Mouse (Mus musculus): ENCODE data around the gene Fam117a. TPM values are rescaled to one million over a fixed set of nuclear protein-coding genes. Genes with fewer than 3 reads are reported as not detected.

The Fam117a gene
- total and polyA plus RNA-seq, 2 experiments from 2014 or later, result 1.9 to 10.7 TPM

- no peak for TF ChIP-seq CTCF (IDR thresholded peaks at IDR 0.05; ENCODE audit: low read depth)
- H3K4me2 ChIP-seq (ENCODE audit: low read depth, low read length), result no peak overlapping the region
- 47% methylated on average over 6 of the region's 6 CpGs for WGBS
- H3K36me3 ChIP-seq (ENCODE audit: insufficient read depth, low read length), result no peaks in the 10 kb centered on the region
- no peaks in the 10 kb centered on the region for H3K27me3 ChIP-seq (ENCODE audit: insufficient read depth, low read length)
- H3K9me3 ChIP-seq (ENCODE audit: low read length), result no peaks in the 10 kb centered on the region
- H3K9ac ChIP-seq (replicated peaks; ENCODE audit: low read length), result no peak overlapping the region
- ATAC-seq (no peak), DNase-seq (ENCODE audit: low spot score) (no peak)
- peaks cover 7% of the 10 kb centered on the region for H3K4me1 ChIP-seq (ENCODE audit: insufficient read depth, low read length)
- 0 out of 2 replicates have a peak overlapping the region, but pooled peaks have one; percentile 20 for H3K27ac ChIP-seq
- H3K4me3 ChIP-seq (ENCODE audit: low read length), result no peak overlapping the region
These were observed 74.7 kb downstream of the Fam117a start for GRCm38 (mm10) chr11:95411453-95412013.

GRCm38 (mm10) chr11:95412615-95413014 is 75.8 kb downstream of the Fam117a start:
- no peak overlapping the region for H3K4me2 ChIP-seq (ENCODE audit: low read depth, low read length)
- no peaks in the 10 kb centered on the region for H3K36me3 ChIP-seq (ENCODE audit: insufficient read depth, low read length)
- H3K27me3 ChIP-seq (ENCODE audit: insufficient read depth, low read length), result no peaks in the 10 kb centered on the region
- H3K4me1 ChIP-seq (ENCODE audit: insufficient read depth, low read length), result peaks cover 7% of the 10 kb centered on the region
- DNase-seq (ENCODE audit: low spot score) (no peak), ATAC-seq (no peak)
- H3K27ac ChIP-seq, result no peak overlapping the region
- no peak overlapping the region for H3K9ac ChIP-seq (replicated peaks; ENCODE audit: low read length)
- no peaks in the 10 kb centered on the region for H3K9me3 ChIP-seq (ENCODE audit: low read length)
- no peak overlapping the region for H3K4me3 ChIP-seq (ENCODE audit: low read length)
- TF ChIP-seq CTCF (IDR thresholded peaks at IDR 0.05; ENCODE audit: low read depth), result no peak
- WGBS, result 90% methylated on average over 3 of the region's 3 CpGs

GRCm38 (mm10) chr11:95413641-95414535 is 77.1 kb downstream of the Fam117a start, which contains the start of gene Spop:
Gene Spop (plus strand): TSS chr11:95414080.
- Histone ChIP-seq H3K4me3 (ENCODE audit: low read length) (peak within 1 kb of the TSS; percentile 61), H3K36me3 (ENCODE audit: insufficient read depth, low read length) (no peaks in the 10 kb centered on the region)
- WGBS, result 2% methylated on average over 51 of the region's 58 CpGs

GRCm38 (mm10) chr11:95414536-95415161 is 77.8 kb downstream of the Fam117a start:
- Histone ChIP-seq H3K4me3 (ENCODE audit: low read length) (peak overlapping the region; percentile 61), H3K4me1 (ENCODE audit: insufficient read depth, low read length) (peaks cover 7% of the 10 kb centered on the region), H3K36me3 (ENCODE audit: insufficient read depth, low read length) (no peaks in the 10 kb centered on the region), H3K27ac (peak overlapping the region; percentile 95), H3K9ac (replicated peaks; ENCODE audit: low read length) (peak overlapping the region; percentile 77), H3K4me2 (ENCODE audit: low read depth, low read length) (peak overlapping the region; percentile 72), H3K9me3 (ENCODE audit: low read length) (no peaks in the 10 kb centered on the region), H3K27me3 (ENCODE audit: insufficient read depth, low read length) (no peaks in the 10 kb centered on the region)
- peak; percentile 77 for TF ChIP-seq CTCF (IDR thresholded peaks at IDR 0.05; ENCODE audit: low read depth)
- ATAC-seq (peak; percentile 91), DNase-seq (ENCODE audit: low spot score) (peak; percentile 99)
- WGBS, result under 1% methylated on average over 28 of the region's 28 CpGs

More at GRCm38 (mm10) chr11:95413641-95414535, 77.1 kb downstream of the Fam117a start, which contains the start of gene Spop:
- Histone ChIP-seq H3K27me3 (ENCODE audit: insufficient read depth, low read length) (no peaks in the 10 kb centered on the region), H3K9me3 (ENCODE audit: low read length) (no peaks in the 10 kb centered on the region), H3K4me2 (ENCODE audit: low read depth, low read length) (peak within 1 kb of the TSS; percentile 72), H3K4me1 (ENCODE audit: insufficient read depth, low read length) (peaks cover 7% of the 10 kb centered on the region), H3K9ac (replicated peaks; ENCODE audit: low read length) (peak within 1 kb of the TSS; percentile 77), H3K27ac (peak within 1 kb of the TSS; percentile 95)
- no peak for TF ChIP-seq CTCF (IDR thresholded peaks at IDR 0.05; ENCODE audit: low read depth)
- DNase-seq (ENCODE audit: low spot score), result peak; percentile 95
- peak; percentile 91 for ATAC-seq

DNA sequence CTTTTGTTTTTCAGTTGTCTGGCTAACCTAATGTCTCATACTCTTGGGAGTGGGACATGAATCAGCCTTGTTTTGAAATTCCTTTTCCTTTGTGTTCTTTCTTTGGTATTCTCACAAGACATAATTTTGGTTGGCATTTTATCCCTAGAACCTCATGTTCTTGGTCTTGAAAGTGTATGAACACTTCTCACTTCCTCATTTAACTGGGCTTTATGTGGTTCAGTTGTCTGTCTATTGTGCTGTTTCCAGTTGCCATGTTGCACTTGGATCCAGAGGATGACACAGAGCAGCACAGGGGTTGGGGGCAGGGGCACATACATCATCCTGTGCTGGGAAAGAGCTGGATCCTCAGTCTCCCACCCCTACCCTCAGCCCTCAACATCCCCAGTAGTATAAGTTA is 79.1 kb downstream of the Fam117a start:
- Histone ChIP-seq H3K4me1 (ENCODE audit: insufficient read depth, low read length) (peaks cover 7% of the 10 kb centered on the region), H3K9ac (replicated peaks; ENCODE audit: low read length) (no peak overlapping the region), H3K9me3 (ENCODE audit: low read length) (no peaks in the 10 kb centered on the region), H3K4me2 (ENCODE audit: low read depth, low read length) (peak overlapping the region; percentile 72), H3K27ac (no peak overlapping the region), H3K27me3 (ENCODE audit: insufficient read depth, low read length) (no peaks in the 10 kb centered on the region), H3K4me3 (ENCODE audit: low read length) (no peak overlapping the region), H3K36me3 (ENCODE audit: insufficient read depth, low read length) (no peaks in the 10 kb centered on the region)
- DNase-seq (ENCODE audit: low spot score) (no peak), ATAC-seq (no peak)
- TF ChIP-seq CTCF (IDR thresholded peaks at IDR 0.05; ENCODE audit: low read depth), result no peak

- Histone ChIP-seq H3K9me3 (ENCODE audit: low read length) (no peaks in the 10 kb centered on the region), H3K9ac (replicated peaks; ENCODE audit: low read length) (no peak overlapping the region), H3K27ac (no peak overlapping the region), H3K4me2 (ENCODE audit: low read depth, low read length) (no peak overlapping the region), H3K4me3 (ENCODE audit: low read length) (no peak overlapping the region), H3K4me1 (ENCODE audit: insufficient read depth, low read length) (peaks cover 7% of the 10 kb centered on the region), H3K27me3 (ENCODE audit: insufficient read depth, low read length) (no peaks in the 10 kb centered on the region), H3K36me3 (ENCODE audit: insufficient read depth, low read length) (no peaks in the 10 kb centered on the region)
- ATAC-seq (no peak), DNase-seq (ENCODE audit: low spot score) (no peak)
- WGBS, result 84% methylated on average over 5 of the region's 5 CpGs
- TF ChIP-seq CTCF (IDR thresholded peaks at IDR 0.05; ENCODE audit: low read depth), result no peak
These were observed 80.5 kb downstream of the Fam117a start for GRCm38 (mm10) chr11:95417341-95417740.
